ENCODE assay signal across 7 mouse cellular contexts in the genomic region with DNA sequence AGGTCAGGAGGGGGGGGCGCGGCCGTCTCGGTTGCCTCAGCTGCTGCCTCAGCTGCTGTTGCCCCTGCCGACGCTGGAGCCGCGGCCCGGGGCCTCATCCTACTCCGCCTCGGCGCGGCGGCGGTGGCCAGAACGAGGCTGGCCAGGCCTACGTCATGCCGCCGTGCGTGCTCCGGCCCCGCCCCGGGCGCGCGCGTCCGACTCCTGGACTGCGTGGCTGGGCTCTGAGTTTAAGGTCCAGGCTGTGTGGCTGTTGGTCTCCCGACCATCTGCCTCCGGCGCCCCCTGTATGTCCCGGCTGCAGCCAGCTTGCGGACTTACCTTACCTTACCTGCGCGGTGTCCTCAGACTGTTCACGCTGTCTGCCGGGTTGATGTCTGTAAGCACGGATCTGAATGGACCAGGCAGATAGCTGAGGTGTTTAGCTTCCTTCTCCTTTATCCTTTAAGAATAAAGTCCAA. TPM values are rescaled to one million over a fixed set of nuclear protein-coding genes. Genes with fewer than 3 reads are reported as not detected.
DNase-seq lines count a peak whose midpoint lies in the region; ATAC-seq and TF ChIP-seq lines count a peak whose summit lies in the region.

No protein-coding gene starts in this region.

- H3K9ac ChIP-seq in embryonic facial prominence, embryonic 11.5 days (replicated peaks; ENCODE audit: low read length) = peak overlapping the region; percentile 96
- H3K9ac ChIP-seq in limb, embryonic 12.5 days (replicated peaks) = peak overlapping the region; percentile 97
- H3K9ac ChIP-seq in midbrain, embryonic 15.5 days = peak overlapping the region; percentile 98

- under 1% methylated on average over 36 of the region's 39 CpGs for WGBS in embryonic facial prominence, embryonic 11.5 days
- 2% methylated on average over 39 of the region's 39 CpGs for WGBS in kidney, adult 2 months
- under 1% methylated on average over 37 of the region's 39 CpGs for WGBS in limb, embryonic 12.5 days
- WGBS in midbrain, embryonic 15.5 days = under 1% methylated on average over 38 of the region's 39 CpGs
- under 1% methylated on average over 38 of the region's 39 CpGs for WGBS in spleen, adult 2 months

- H3K4me3 ChIP-seq in embryonic facial prominence, embryonic 11.5 days (ENCODE audit: low read depth, low read length) = peak overlapping the region; percentile 96
- H3K4me3 ChIP-seq in kidney, adult 2 months (ENCODE audit: insufficient read depth, low read depth, low read length) = peak overlapping the region; percentile 68
- peak overlapping the region; percentile 91 for H3K4me3 ChIP-seq in limb, embryonic 12.5 days (replicated peaks)
- peak overlapping the region; percentile 97 for H3K4me3 ChIP-seq in midbrain, embryonic 15.5 days
- peak overlapping the region; percentile 100 for H3K4me3 ChIP-seq in spleen, adult 2 months (ENCODE audit: extremely low read depth, insufficient read depth, insufficient read length)

- peak overlapping the region; percentile 92 for H3K27ac ChIP-seq in embryonic facial prominence, embryonic 11.5 days (replicated peaks; ENCODE audit: low read depth, low read length)
- peak overlapping the region; percentile 76 for H3K27ac ChIP-seq in kidney, adult 2 months (ENCODE audit: insufficient read depth, low read depth, low read length)
- H3K27ac ChIP-seq in limb, embryonic 12.5 days = peak overlapping the region; percentile 96
- H3K27ac ChIP-seq in midbrain, embryonic 15.5 days = peak overlapping the region; percentile 95
- H3K27ac ChIP-seq in spleen, adult 2 months (ENCODE audit: insufficient read depth, low read length) = peak overlapping the region; percentile 45; the same call in 1 of the 2 replicates

- no peaks in the 10 kb centered on the region for H3K36me3 ChIP-seq in embryonic facial prominence, embryonic 11.5 days (replicated peaks; ENCODE audit: control insufficient read depth, insufficient read depth, low read depth, low read length)
- no peaks in the 10 kb centered on the region for H3K36me3 ChIP-seq in kidney, adult 2 months (ENCODE audit: control insufficient read depth, insufficient read depth, low read length)
- H3K36me3 ChIP-seq in limb, embryonic 12.5 days = peaks cover 15% of the 10 kb centered on the region; the same call in 1 of the 2 replicates
- no peaks in the 10 kb centered on the region for H3K36me3 ChIP-seq in midbrain, embryonic 15.5 days (replicated peaks)
- no peaks in the 10 kb centered on the region for H3K36me3 ChIP-seq in spleen, adult 2 months (ENCODE audit: control insufficient read depth, insufficient read depth, low read length)

- TF ChIP-seq POLR2A in kidney, adult 2 months (IDR thresholded peaks at IDR 0.05; ENCODE audit: low read depth, low read length) = peak; percentile 46
- no peak for TF ChIP-seq POLR2A in spleen, adult 2 months (IDR thresholded peaks at IDR 0.05; ENCODE audit: low read depth, low read length)

- peak; percentile 95 for DNase-seq in adrenal gland, postnatal 14 days
- DNase-seq in embryonic facial prominence, embryonic 11.5 days (ENCODE audit: low spot score) = peak; percentile 93
- DNase-seq in heart, adult 18-20 months = peak; percentile 93 to 94
- DNase-seq in kidney, adult 2 months = peak; percentile 96
- DNase-seq in spleen, adult 2 months (ENCODE audit: low read depth in 1 of 2, low spot score in 2 of 2) = peak; percentile 14 to 78

- peak; percentile 24; the same call in 1 of the 2 replicates for TF ChIP-seq CTCF in kidney, adult 2 months (conservative IDR thresholded peaks at IDR 0.05; ENCODE audit: insufficient read depth, insufficient read length, low read depth, low read length)
- no peak for TF ChIP-seq CTCF in spleen, adult 2 months (IDR thresholded peaks at IDR 0.05; ENCODE audit: extremely low read depth, insufficient read depth, insufficient read length, insufficient replicate concordance)

- peaks cover 4% of the 10 kb centered on the region; the same call in 1 of the 2 replicates for H3K4me1 ChIP-seq in embryonic facial prominence, embryonic 11.5 days (ENCODE audit: control insufficient read depth, insufficient read depth, low read length)
- peaks cover 17% of the 10 kb centered on the region for H3K4me1 ChIP-seq in kidney, adult 2 months (ENCODE audit: control insufficient read depth, insufficient read depth, low read length)
- H3K4me1 ChIP-seq in limb, embryonic 12.5 days (replicated peaks) = peaks cover 8% of the 10 kb centered on the region
- peaks cover 26% of the 10 kb centered on the region for H3K4me1 ChIP-seq in midbrain, embryonic 15.5 days
- H3K4me1 ChIP-seq in spleen, adult 2 months (ENCODE audit: control insufficient read depth, insufficient read depth, insufficient read length) = no peaks in the 10 kb centered on the region

- H3K9me3 ChIP-seq in embryonic facial prominence, embryonic 11.5 days (replicated peaks; ENCODE audit: control insufficient read depth, low read length) = no peaks in the 10 kb centered on the region
- H3K9me3 ChIP-seq in limb, embryonic 12.5 days = no peaks in the 10 kb centered on the region
- no peaks in the 10 kb centered on the region for H3K9me3 ChIP-seq in midbrain, embryonic 15.5 days

- H3K4me2 ChIP-seq in embryonic facial prominence, embryonic 11.5 days (ENCODE audit: low read depth, low read length) = peak overlapping the region; percentile 64
- peak overlapping the region; percentile 75 for H3K4me2 ChIP-seq in limb, embryonic 12.5 days
- H3K4me2 ChIP-seq in midbrain, embryonic 15.5 days = peak overlapping the region; percentile 64

- H3K27me3 ChIP-seq in embryonic facial prominence, embryonic 11.5 days (ENCODE audit: control insufficient read depth, insufficient read depth, low read length) = no peaks in the 10 kb centered on the region
- no peaks in the 10 kb centered on the region for H3K27me3 ChIP-seq in kidney, adult 2 months (replicated peaks; ENCODE audit: control insufficient read depth, insufficient read depth, low read length)
- H3K27me3 ChIP-seq in limb, embryonic 12.5 days = no peaks in the 10 kb centered on the region
- H3K27me3 ChIP-seq in midbrain, embryonic 15.5 days (replicated peaks) = no peaks in the 10 kb centered on the region
- H3K27me3 ChIP-seq in spleen, adult 2 months (ENCODE audit: control insufficient read depth, insufficient read depth, low read length) = peaks cover 2% of the 10 kb centered on the region; the same call in 1 of the 2 replicates

- ATAC-seq in embryonic facial prominence, embryonic 11.5 days (replicated peaks; ENCODE audit: insufficient number of reproducible peaks, low FRiP score, low TSS enrichment, low read depth) = peak; percentile 99
- ATAC-seq in limb, embryonic 12.5 days (ENCODE audit: insufficient number of reproducible peaks, insufficient read depth, low FRiP score, low TSS enrichment, low read depth) = peak; percentile 98
- peak; percentile 100 for ATAC-seq in midbrain, embryonic 15.5 days (replicated peaks)

RNA-seq across cellular contexts. Expression of a gene that starts 7.9 kb away (rescaled TPM):
- total RNA-seq in adrenal gland, postnatal 14 days (2021) = 122 and 138 TPM in 2 replicates
- polyA plus RNA-seq in embryonic facial prominence, embryonic 11.5 days (2014; fragmentation: Nextera tagmentation; extraction: Ambion mirVana) = 48.3 and 50.8 TPM in 2 replicates
- total RNA-seq in heart, adult 18-20 months (2021) = 100 to 1,000 TPM in 1 of 2 experiments, 10 to 100 TPM in 1; 94.8 to 102 TPM
- polyA plus RNA-seq in kidney, adult 2 months (2012; rRNA removed) = 52.9 and 57.5 TPM in 2 replicates
- 44.3 and 45.9 TPM in 2 replicates for polyA plus RNA-seq in limb, embryonic 12.5 days (2016; fragmentation: Nextera tagmentation; extraction: Ambion mirVana)
- 61.2 and 63.9 TPM in 2 replicates for polyA plus RNA-seq in midbrain, embryonic 15.5 days (2015; fragmentation: Nextera tagmentation; extraction: Ambion mirVana)
- polyA plus RNA-seq in spleen, adult 2 months (2012; rRNA removed) = 26.3 and 27.2 TPM in 2 replicates

RNA-seq across cellular contexts. Expression of a gene that starts 54.5 kb away (rescaled TPM):
- total RNA-seq in adrenal gland, postnatal 14 days (2021) = not detected in 2 replicates
- polyA plus RNA-seq in embryonic facial prominence, embryonic 11.5 days (2014; fragmentation: Nextera tagmentation; extraction: Ambion mirVana) = not detected in 2 replicates
- total RNA-seq in heart, adult 18-20 months (2021) = not detected
- not detected in 2 replicates for polyA plus RNA-seq in kidney, adult 2 months (2012; rRNA removed)
- not detected in 2 replicates for polyA plus RNA-seq in limb, embryonic 12.5 days (2016; fragmentation: Nextera tagmentation; extraction: Ambion mirVana)
- not detected in 2 replicates for polyA plus RNA-seq in midbrain, embryonic 15.5 days (2015; fragmentation: Nextera tagmentation; extraction: Ambion mirVana)
- polyA plus RNA-seq in spleen, adult 2 months (2012; rRNA removed) = not detected in 2 replicates

Comparison
In these comparisons a context has a peak if more than half of its experiments do, and no peak if none do; other contexts are left out.
1. Peak in every context shown above with its lines: DNase-seq, ATAC-seq, H3K4me3 ChIP-seq and H3K27ac ChIP-seq.
2. DNase-seq: peak in every context shown above with its lines; median percentile 96 in kidney, adult 2 months; 95 in adrenal gland, postnatal 14 days; 94 in heart, adult 18-20 months; 93 in embryonic facial prominence, embryonic 11.5 days; 46 in spleen, adult 2 months.
3. H3K27ac ChIP-seq: peak in every context shown above with its lines; median percentile 96 in limb, embryonic 12.5 days; 95 in midbrain, embryonic 15.5 days; 92 in embryonic facial prominence, embryonic 11.5 days; 76 in kidney, adult 2 months; 45 in spleen, adult 2 months.